Mouse (Mus musculus) liver, embryonic 11.5 days (tissue): ENCODE data around the gene Hist2h3c1. TPM values are rescaled to one million over a fixed set of nuclear protein-coding genes. Genes with fewer than 3 reads are reported as not detected.

Experiments
- ATAC-seq: fragments of 200-750 bp; cut with Nextera tagmentation; replicated peaks from 2 replicates; pipeline ENCODE4 v1.8.0; 2017; ENCODE audit warnings: moderate number of reproducible peaks, mild to moderate bottlenecking, moderate TSS enrichment, moderate library complexity; ENCODE audit not compliant: low FRiP score
- DNase-seq: peaks from one replicate; pipeline ENCODE4 v3.0.0-alpha.2; 2017; ENCODE audit warnings: low spot score
- H3K27ac ChIP-seq: fragments of 300-500 bp; sonication (generic); 2 replicates; pipeline ENCODE4 v1.5.1; 2014; ENCODE audit warnings: mild to moderate bottlenecking, low read depth, low read length, control low read depth
- H3K27me3 ChIP-seq: fragments of 300-500 bp; sonication (generic); replicated peaks from 2 replicates; pipeline ENCODE4 v1.6.1; 2014; ENCODE audit warnings: low read length, mixed read lengths; ENCODE audit not compliant: control insufficient read depth, insufficient read depth
- H3K36me3 ChIP-seq: fragments of 300-500 bp; sonication (generic); 2 replicates; pipeline ENCODE4 v1.6.1; 2014; ENCODE audit warnings: mild to moderate bottlenecking, low read length, moderate library complexity, mixed read lengths; ENCODE audit not compliant: control insufficient read depth, insufficient read depth
- H3K4me1 ChIP-seq: fragments of 300-500 bp; sonication (generic); replicated peaks from 2 replicates; pipeline ENCODE4 v1.6.1; 2014; ENCODE audit warnings: low read length, mixed read lengths; ENCODE audit not compliant: control insufficient read depth, insufficient read depth
- H3K4me2 ChIP-seq: fragments of 300-500 bp; sonication (generic); 2 replicates; pipeline ENCODE4 v1.6.1; 2014; ENCODE audit warnings: mild to moderate bottlenecking, control low read depth, moderate library complexity
- H3K4me3 ChIP-seq: fragments of 300-500 bp; sonication (generic); 2 replicates; pipeline ENCODE4 v1.5.1; 2014; ENCODE audit warnings: low read depth, low read length, control low read depth
- H3K9ac ChIP-seq: fragments of 300-500 bp; sonication (generic); 2 replicates; pipeline ENCODE4 v1.6.1; 2014; ENCODE audit warnings: low read depth, low read length, control low read depth
- H3K9me3 ChIP-seq: fragments of 300-500 bp; sonication (generic); 2 replicates; pipeline ENCODE4 v1.6.1; 2016; ENCODE audit warnings: low read length, inconsistent platforms, mixed read lengths; ENCODE audit not compliant: control insufficient read depth
- WGBS: fragments of 180-500 bp; shearing (Covaris S2); extraction: QIAGEN DNeasy Blood & Tissue Kit; methylation state at CpG from one replicate; pipeline ENCODE4 v1.1.7; 2014; 5-methylcytosine and 5-hydroxymethylcytosine counted together
- polyA plus RNA-seq: library from polyadenylated mRNA; unstranded; fragments of >200 nt; fragmentation: Nextera tagmentation; extraction: Ambion mirVana; gene quantifications from 2 replicates; pipeline ENCODE4 v1.2.1, GENCODE M21; 2014

Gene Hist2h3c1
- polyA plus RNA-seq, 1 experiment from 2014 or later = 0.93 TPM

GRCm38 (mm10) chr3:96248141-96249033 lies 1.9 kb downstream of the Hist2h3c1 start:
- ATAC-seq = no peak
- H3K36me3 ChIP-seq = no peaks in the 10 kb centered on the region
- peak overlapping the region; percentile 54 for H3K4me3 ChIP-seq
- peaks cover 20% of the 10 kb centered on the region for H3K4me1 ChIP-seq
- no peaks in the 10 kb centered on the region for H3K27me3 ChIP-seq
- H3K4me2 ChIP-seq = peak overlapping the region; percentile 85
- DNase-seq = no peak
- H3K27ac ChIP-seq = peak overlapping the region; percentile 96
- 51% methylated on average over 6 of the region's 6 CpGs for WGBS
- H3K9ac ChIP-seq = peak overlapping the region; percentile 42
- H3K9me3 ChIP-seq = no peaks in the 10 kb centered on the region

GRCm38 (mm10) chr3:96249034-96249345 lies 2.5 kb downstream of the Hist2h3c1 start:
- DNase-seq (peak; percentile 49), ATAC-seq (no peak)
- Histone ChIP-seq H3K36me3 (no peaks in the 10 kb centered on the region), H3K9me3 (no peaks in the 10 kb centered on the region), H3K4me2 (peak overlapping the region; percentile 85), H3K4me1 (peaks cover 15% of the 10 kb centered on the region), H3K27ac (peak overlapping the region; percentile 96; the same call in 1 of the 2 replicates), H3K9ac (peak overlapping the region; percentile 42), H3K27me3 (no peaks in the 10 kb centered on the region), H3K4me3 (peak overlapping the region; percentile 25)
- whole genome bisulfite sequencing = 60% methylated on average over 4 of the region's 4 CpGs

- Histone ChIP-seq H3K4me3 (no peak overlapping the region), H3K9me3 (no peaks in the 10 kb centered on the region), H3K27ac (no peak overlapping the region), H3K4me2 (no peak overlapping the region), H3K36me3 (no peaks in the 10 kb centered on the region), H3K9ac (no peak overlapping the region), H3K27me3 (no peaks in the 10 kb centered on the region), H3K4me1 (peaks cover 18% of the 10 kb centered on the region)
- DNase-seq = no peak
- no peak for ATAC-seq
- WGBS = 58% methylated on average over 3 of the region's 3 CpGs
Measured at GRCm38 (mm10) chr3:96250890-96251289, 4.4 kb downstream of the Hist2h3c1 start.

- ATAC-seq (no peak), DNase-seq (no peak)
- H3K27ac ChIP-seq = no peak overlapping the region
- no peak overlapping the region for H3K9ac ChIP-seq
- no peaks in the 10 kb centered on the region for H3K27me3 ChIP-seq
- H3K4me1 ChIP-seq = peaks cover 24% of the 10 kb centered on the region
- H3K4me2 ChIP-seq = no peak overlapping the region
- H3K36me3 ChIP-seq = no peaks in the 10 kb centered on the region
- no peaks in the 10 kb centered on the region for H3K9me3 ChIP-seq
- H3K4me3 ChIP-seq = no peak overlapping the region
- 84% methylated on average over 3 of the region's 3 CpGs for WGBS
Measured at GRCm38 (mm10) chr3:96251787-96252186, 5.3 kb downstream of the Hist2h3c1 start.

GRCm38 (mm10) chr3:96254683-96255355 lies 8.3 kb downstream of the Hist2h3c1 start:
- Histone ChIP-seq H3K4me1 (peaks cover 15% of the 10 kb centered on the region; the same call in 1 of the 2 replicates), H3K9ac (peak overlapping the region; percentile 58), H3K4me3 (0 out of 2 replicates have a peak overlapping the region, but pooled peaks have one; percentile 8), H3K27me3 (no peaks in the 10 kb centered on the region), H3K4me2 (peak overlapping the region; percentile 46), H3K27ac (peak overlapping the region; percentile 70; the same call in 1 of the 2 replicates), H3K36me3 (no peaks in the 10 kb centered on the region), H3K9me3 (no peaks in the 10 kb centered on the region)
- 28% methylated on average over 10 of the region's 10 CpGs for WGBS
- ATAC-seq = peak; percentile 95
- no peak for DNase-seq

- no peak overlapping the region for H3K4me3 ChIP-seq
- WGBS = 75% methylated on average over 5 of the region's 5 CpGs
- no peak for DNase-seq
- no peaks in the 10 kb centered on the region for H3K27me3 ChIP-seq
- no peaks in the 10 kb centered on the region for H3K36me3 ChIP-seq
- H3K9me3 ChIP-seq = no peaks in the 10 kb centered on the region
- no peak overlapping the region for H3K4me2 ChIP-seq
- no peak for ATAC-seq
- H3K9ac ChIP-seq = no peak overlapping the region
- H3K27ac ChIP-seq = no peak overlapping the region
- peaks cover 15% of the 10 kb centered on the region; the same call in 1 of the 2 replicates for H3K4me1 ChIP-seq
Measured at GRCm38 (mm10) chr3:96255926-96256593, 9.6 kb downstream of the Hist2h3c1 start.

GRCm38 (mm10) chr3:96257190-96257589 lies 10.7 kb downstream of the Hist2h3c1 start:
- Histone ChIP-seq H3K4me1 (peaks cover 20% of the 10 kb centered on the region; the same call in 1 of the 2 replicates), H3K27ac (no peak overlapping the region), H3K4me3 (no peak overlapping the region), H3K4me2 (no peak overlapping the region), H3K27me3 (no peaks in the 10 kb centered on the region), H3K36me3 (no peaks in the 10 kb centered on the region), H3K9me3 (no peaks in the 10 kb centered on the region), H3K9ac (no peak overlapping the region)
- ATAC-seq = no peak
- no peak for DNase-seq
- 73% methylated on average over 3 of the region's 3 CpGs for WGBS

GRCm38 (mm10) chr3:96260220-96260619 lies 13.7 kb downstream of the Hist2h3c1 start:
- Histone ChIP-seq H3K4me1 (peaks cover 17% of the 10 kb centered on the region), H3K27ac (no peak overlapping the region), H3K36me3 (no peaks in the 10 kb centered on the region), H3K9ac (no peak overlapping the region), H3K9me3 (no peaks in the 10 kb centered on the region), H3K4me3 (no peak overlapping the region), H3K27me3 (no peaks in the 10 kb centered on the region), H3K4me2 (no peak overlapping the region)
- no peak for DNase-seq
- WGBS = 92% methylated on average over 5 of the region's 5 CpGs
- no peak for ATAC-seq
